Mouse (Mus musculus) brown adipose tissue, adult 24 weeks (tissue): ENCODE measurements around the gene BC025446. TPM values are rescaled to one million over a fixed set of nuclear protein-coding genes. Genes with fewer than 3 reads are reported as not detected.

Experiments used
- H3K27ac ChIP-seq: fragments of 200-500 bp; replicated peaks from 2 replicates; pipeline ENCODE4 v1.5.1; 2012; ENCODE audit warnings: low read depth, mild to moderate bottlenecking, low read length
- H3K4me1 ChIP-seq: fragments of 200-500 bp; 2 replicates; pipeline ENCODE4 v1.6.1; 2012; ENCODE audit warnings: low read length, mixed read lengths; ENCODE audit not compliant: control insufficient read depth, insufficient read depth, insufficient read length
- H3K4me3 ChIP-seq: fragments of 200-500 bp; 2 replicates; pipeline ENCODE4 v1.5.1; 2012; ENCODE audit warnings: low read depth, mild to moderate bottlenecking, low read length, moderate library complexity; ENCODE audit not compliant: insufficient read depth
- polyA plus RNA-seq: library from polyadenylated mRNA; stranded (reverse); fragments of >200 nt; gene quantifications from 2 replicates; pipeline ENCODE4 v1.2.4, GENCODE M21; 2012; ENCODE audit not compliant: missing spikeins, insufficient read depth, insufficient read length

Gene BC025446
- polyA plus RNA-seq, 1 experiment, result not detected

DNA sequence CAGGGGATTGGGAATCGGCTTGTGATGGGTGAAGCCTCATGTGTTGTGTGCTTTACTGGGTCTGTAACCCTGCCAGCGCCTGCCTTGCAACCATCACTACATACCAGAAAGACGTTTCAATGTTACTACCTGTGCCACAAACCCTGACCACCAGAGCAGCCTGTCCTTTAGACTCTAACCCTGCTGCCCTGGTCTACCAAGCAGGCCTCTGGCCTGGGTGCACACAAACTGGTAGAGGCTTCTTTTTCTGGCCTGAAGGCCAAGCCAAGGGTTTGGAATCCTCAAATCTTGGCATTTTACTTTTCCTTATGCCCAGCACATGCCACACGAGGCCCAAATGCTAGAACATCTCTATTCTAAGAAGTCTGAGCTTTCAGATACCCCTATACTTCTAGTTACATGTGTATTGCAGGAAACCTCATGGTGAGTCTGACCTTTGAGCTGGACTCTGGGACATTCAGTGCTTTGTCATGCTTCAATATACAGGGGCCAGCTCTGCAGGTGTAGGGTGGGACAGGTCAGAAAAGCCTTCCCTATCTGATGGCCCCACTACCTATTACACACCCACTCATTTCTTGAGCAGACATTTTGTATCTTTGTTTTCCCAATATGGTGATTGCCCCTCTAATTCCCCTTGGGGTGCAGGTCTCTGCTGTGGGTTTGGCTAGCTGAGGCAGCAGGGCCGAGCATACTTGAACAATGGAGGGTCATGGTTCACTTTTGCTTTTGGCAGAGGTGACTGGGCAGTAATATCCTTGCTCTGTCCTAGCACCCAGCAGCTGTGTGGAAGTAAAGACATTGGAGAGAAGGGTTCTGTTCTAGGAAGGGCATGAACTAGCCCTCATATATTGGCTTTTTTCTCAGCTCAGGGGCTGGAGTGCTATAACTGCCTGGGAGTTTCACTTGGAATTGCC lies 53.0 kb downstream of the BC025446 start:
- no peaks in the 10 kb centered on the region for H3K4me1 ChIP-seq
- no peak overlapping the region for H3K27ac ChIP-seq
- no peak overlapping the region for H3K4me3 ChIP-seq

DNA sequence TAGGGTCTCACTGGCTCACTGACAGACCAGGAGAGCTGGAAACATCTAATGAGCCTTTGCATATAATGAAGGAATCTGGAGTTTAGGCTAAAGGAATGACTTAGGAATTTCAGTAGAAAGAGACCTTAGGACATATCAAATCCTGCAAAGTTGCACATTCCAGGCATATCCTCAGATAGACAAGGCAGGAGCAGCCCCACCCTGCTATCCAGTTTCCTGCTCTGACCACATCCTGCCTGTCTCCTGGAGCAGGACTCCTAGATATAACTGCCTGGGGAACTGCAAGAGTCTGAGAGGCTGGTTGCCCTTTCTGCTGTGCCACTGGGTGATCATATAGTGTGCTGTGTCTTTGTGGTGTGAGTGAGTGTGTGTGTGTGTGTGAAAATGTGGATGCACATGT lies 54.0 kb downstream of the BC025446 start:
- no peaks in the 10 kb centered on the region for H3K4me1 ChIP-seq
- no peak overlapping the region for H3K27ac ChIP-seq
- H3K4me3 ChIP-seq, result no peak overlapping the region

DNA sequence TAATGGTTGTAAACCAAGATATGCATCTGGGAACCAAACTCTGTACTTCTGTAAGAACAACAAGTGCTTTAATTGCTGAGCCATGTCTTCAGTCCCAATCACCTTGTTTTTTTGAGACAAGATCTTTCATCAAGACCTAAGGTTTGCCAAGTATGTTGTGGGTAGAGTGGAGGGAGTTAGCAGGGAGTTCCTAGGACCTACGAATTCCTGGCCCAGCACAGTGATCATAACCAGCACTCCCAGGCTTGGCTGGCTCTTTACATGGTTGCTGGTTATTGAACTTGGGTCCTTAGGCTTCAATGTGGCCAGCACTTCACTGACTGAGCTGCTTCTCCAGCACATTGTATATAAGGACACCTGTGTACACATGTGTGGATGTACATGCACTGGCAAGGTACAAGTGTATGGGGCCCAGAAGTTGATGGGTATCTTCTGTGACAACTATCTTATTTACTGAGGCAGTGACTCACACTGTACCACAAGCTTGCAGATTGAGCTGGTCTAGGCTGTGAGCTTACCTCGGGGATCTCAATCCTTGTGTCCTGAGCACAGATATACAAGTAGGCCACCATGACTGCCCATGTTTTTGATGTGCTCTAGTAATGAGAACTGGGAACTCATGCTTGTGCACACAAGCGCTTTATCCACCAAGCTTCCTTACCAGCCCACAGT lies 54.7 kb downstream of the BC025446 start:
- H3K27ac ChIP-seq, result no peak overlapping the region

DNA sequence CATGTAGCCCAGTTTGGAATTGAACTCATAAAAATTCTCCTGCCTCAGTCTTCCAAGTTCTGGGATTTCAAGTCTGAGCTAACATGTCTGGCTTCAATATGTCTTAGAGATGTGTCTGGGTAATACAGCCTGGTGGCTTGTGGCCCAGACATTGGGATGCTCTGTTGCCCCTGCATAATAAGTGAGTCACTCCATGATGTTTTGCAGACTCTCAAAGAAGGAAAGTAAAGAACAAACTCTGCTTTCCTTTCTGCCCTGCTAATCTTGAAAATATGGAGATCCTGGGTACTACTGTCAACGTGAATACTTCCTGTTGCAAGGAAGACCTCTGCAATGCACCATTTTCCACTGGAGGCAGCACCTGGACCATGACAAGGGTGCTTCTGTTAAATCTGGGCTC lies 55.2 kb downstream of the BC025446 start:
- H3K27ac ChIP-seq, result no peak overlapping the region
- H3K4me3 ChIP-seq, result no peak overlapping the region
- no peaks in the 10 kb centered on the region for H3K4me1 ChIP-seq

More for the DNA sequence above, 54.7 kb downstream of the BC025446 start:
- Histone ChIP-seq H3K4me3 (no peak overlapping the region), H3K4me1 (no peaks in the 10 kb centered on the region)

DNA sequence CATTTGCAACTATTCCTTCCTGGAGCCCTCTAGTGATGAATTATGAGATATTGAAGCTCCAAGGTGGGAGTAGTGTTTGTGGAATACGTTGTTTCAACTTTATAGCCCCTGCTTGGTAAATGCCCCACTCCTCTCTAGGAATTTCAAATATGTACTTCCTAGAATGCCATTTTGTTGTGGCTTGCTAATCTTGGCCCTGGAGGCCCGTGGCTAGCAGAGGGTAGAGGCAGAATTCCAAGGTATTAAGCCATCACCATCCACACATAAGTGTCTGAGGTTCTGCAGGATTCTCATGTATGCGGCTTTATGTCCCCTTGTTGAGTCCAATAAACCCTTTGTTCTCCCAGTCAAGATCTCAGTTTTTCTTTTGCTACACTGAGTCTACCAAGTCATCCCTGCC lies 55.7 kb downstream of the BC025446 start:
- H3K27ac ChIP-seq, result no peak overlapping the region
- no peaks in the 10 kb centered on the region for H3K4me1 ChIP-seq
- H3K4me3 ChIP-seq, result no peak overlapping the region

Other genes starting within 250 kb of the BC025446 start
- not detected in 2 replicates for gene Ly6i, start 232.9 kb upstream of the BC025446 start, polyA plus RNA-seq
- gene Ly6a, start 218.3 kb upstream of the BC025446 start, polyA plus RNA-seq, result 160 and 165 TPM in 2 replicates
- 148 and 362 TPM in 2 replicates for gene Ly6c1, start 167.5 kb upstream of the BC025446 start, polyA plus RNA-seq
- 2.5 and 3.0 TPM in 2 replicates for gene Ly6c2, start 104.4 kb upstream of the BC025446 start, polyA plus RNA-seq
- not detected in 2 replicates for gene Ly6g, start 61.1 kb upstream of the BC025446 start, polyA plus RNA-seq
- gene Ly6f, start 52.0 kb downstream of the BC025446 start, polyA plus RNA-seq, result not detected in 2 replicates